Mouse (Mus musculus): ENCODE measurements around the gene Poglut1. TPM values are rescaled to one million over a fixed set of nuclear protein-coding genes. Genes with fewer than 3 reads are reported as not detected.
A peak's percentile ranks its signal among the peaks of the same experiment; 100 is the strongest.
"Not testable (repeated sequence)": the region's sequence is repeated elsewhere in the genome, so short reads cannot be mapped to it uniquely, and the experiment has no call there.

Gene Poglut1
- total RNA-seq, 2 experiments from 2014 or later, result 7.9 to 8.0 TPM

DNA sequence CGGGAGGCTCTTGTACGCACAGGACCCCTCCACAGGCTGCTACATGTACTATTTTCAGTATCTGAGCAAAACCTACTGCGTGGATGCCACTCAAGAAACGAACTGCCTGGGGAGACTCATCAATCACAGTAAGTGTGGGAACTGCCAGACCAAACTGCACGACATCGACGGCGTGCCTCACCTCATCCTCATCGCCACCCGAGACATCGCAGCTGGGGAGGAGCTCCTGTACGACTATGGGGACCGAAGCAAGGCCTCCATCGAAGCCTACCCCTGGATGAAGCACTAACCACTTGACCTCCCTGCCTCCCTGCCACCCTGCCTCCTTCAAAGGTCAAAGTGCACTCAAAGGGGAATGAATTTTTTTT lies 72.8 kb downstream of the Poglut1 start:
- DNase-seq; intact Hi-C loops (cut with DNase I): not testable (repeated sequence)

DNA sequence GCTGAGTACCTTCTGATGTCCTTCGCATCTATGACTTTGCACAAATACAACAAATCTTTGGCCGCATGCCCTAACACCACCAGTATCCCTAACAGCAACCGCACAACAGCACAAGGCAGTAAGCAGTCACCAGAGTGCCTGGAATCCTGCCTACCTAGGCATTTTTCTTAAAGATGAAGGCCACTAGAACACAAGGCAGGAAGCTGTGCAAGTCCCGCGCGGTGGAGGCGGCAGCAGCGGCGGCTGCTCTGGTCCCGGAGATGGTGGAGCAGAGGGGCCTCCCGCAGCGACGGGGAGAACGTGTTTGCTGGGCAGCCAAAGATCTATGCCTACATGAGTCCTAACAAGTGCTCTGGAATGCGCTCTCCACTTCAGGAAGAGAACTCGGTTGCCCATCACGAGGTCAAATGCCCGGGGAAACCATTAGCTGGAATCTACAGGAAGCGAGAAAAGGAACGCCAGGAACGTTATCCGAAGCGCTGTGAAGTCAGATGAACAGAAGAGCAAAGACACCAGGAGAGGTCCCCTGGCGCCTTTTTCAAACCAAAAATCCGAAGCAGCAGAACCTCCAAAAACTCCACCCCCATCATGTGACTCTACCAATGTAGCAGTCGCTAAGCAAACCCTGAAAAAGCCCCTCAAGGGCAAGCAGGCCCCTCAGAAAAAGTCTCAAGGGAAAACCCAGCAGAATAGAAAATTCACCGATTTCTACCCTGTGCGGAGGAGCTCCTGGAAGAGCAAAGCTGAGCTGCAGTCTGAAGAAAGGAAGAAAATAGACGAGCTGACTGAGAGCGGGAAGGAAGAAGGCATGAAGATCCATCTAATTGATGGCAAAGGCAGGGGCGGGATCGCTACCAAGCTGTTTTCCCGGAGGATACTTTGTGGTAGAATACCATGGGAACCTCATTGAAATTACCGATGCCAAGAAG lies 73.5 kb downstream of the Poglut1 start:
- DNase-seq, result peak in 1 of 2 experiments; percentile 43
- intact Hi-C loops (cut with DNase I), result no loop called here

DNA sequence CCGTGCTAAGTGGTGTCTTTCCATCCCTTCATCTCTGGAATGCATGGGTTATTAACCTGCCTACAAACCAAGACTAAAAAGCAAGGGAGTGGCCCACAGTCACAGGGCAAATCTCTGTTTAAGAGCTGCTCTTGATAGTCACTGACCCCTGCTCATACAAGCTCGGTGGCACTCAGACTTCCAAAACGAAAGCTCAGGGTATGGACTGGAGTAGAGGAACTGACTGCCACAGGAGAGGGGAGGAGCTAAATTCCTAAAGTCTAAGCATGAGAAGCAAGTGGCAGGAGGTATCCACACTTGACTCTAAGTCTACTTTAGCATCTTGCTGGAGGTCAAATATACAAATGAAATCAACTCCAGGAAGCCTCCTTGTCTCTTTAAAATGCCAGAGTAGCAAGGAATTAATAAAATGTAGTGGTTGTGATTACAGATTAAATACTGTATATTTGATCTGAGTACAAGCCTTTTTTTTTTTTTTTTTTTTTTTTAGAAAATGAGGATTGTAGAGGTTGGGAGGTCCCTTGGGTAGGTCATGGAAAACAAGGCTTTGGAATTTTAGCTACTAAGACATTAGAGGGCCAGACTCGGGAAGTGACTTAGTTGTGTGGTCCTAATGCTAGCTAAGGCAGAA lies 74.3 kb downstream of the Poglut1 start:
- intact Hi-C loops (cut with DNase I), result no loop called here

More for the DNA sequence above, 74.3 kb downstream of the Poglut1 start:
- DNase-seq, result no peak

Other genes starting within 250 kb of the Poglut1 start
- gene Maats1, start 208.1 kb downstream of the Poglut1 start, total RNA-seq (2021), result not detected
- gene Cox17, start 203.3 kb downstream of the Poglut1 start, total RNA-seq (2021), result 100 to 1,000 TPM; 121 to 152 TPM
- gene Gm21987, start 203.2 kb downstream of the Poglut1 start, total RNA-seq (2021), result not detected
- 10 to 100 TPM; 60.2 to 61.4 TPM for gene Popdc2, start 188.0 kb downstream of the Poglut1 start, total RNA-seq (2021)
- gene Pla1a, start 117.1 kb downstream of the Poglut1 start, total RNA-seq (2021), result 1 to 10 TPM; 4.2 to 4.7 TPM
- gene Adprh, start 97.6 kb downstream of the Poglut1 start, total RNA-seq (2021), result 10 to 100 TPM; 15.7 to 17.7 TPM
- under 1 TPM; 0.15 to 0.22 TPM for gene Cd80, start 94.7 kb downstream of the Poglut1 start, total RNA-seq (2021)
- gene Timmdc1, start 27.6 kb downstream of the Poglut1 start, total RNA-seq (2021), result 10 to 100 TPM; 45.1 to 47.3 TPM
- gene Tmem39a, start 8.4 kb upstream of the Poglut1 start, total RNA-seq (2021), result 10 to 100 TPM; 15.2 to 15.8 TPM
- 10 to 100 TPM; 12.3 to 12.4 TPM for gene Arhgap31, start 163.0 kb upstream of the Poglut1 start, total RNA-seq (2021)
- gene B4galt4, start 192.0 kb upstream of the Poglut1 start, total RNA-seq (2021), result 1 to 10 TPM; 3.8 to 4.4 TPM